Mouse (Mus musculus): ENCODE data around the gene 1700003E16Rik.

The 1700003E16Rik gene

GRCm38 (mm10) chr6:83156259-83156684 is at the start of gene 1700003E16Rik, which contains the start of gene Wdr54:
Gene 1700003E16Rik (plus strand): TSS chr6:83156404.
Gene Wdr54 (minus strand): TSS chr6:83156397.
- DNase-seq (ENCODE audit: low spot score): no peak

- no peak for DNase-seq (ENCODE audit: low spot score)
Observed at GRCm38 (mm10) chr6:83107566-83108400, 48.4 kb upstream of the 1700003E16Rik start.

GRCm38 (mm10) chr6:83108762-83109668 is 47.2 kb upstream of the 1700003E16Rik start, which contains the start of gene Mrpl53:
Gene Mrpl53 (plus strand): TSS chr6:83109040.
- no peak for DNase-seq (ENCODE audit: low spot score)

- DNase-seq (ENCODE audit: low spot score): no peak
Observed at GRCm38 (mm10) chr6:83111510-83112136, 44.6 kb upstream of the 1700003E16Rik start.

GRCm38 (mm10) chr6:83115011-83115671 is 41.1 kb upstream of the 1700003E16Rik start, which contains the start of gene Mogs:
Gene Mogs (plus strand): TSS chr6:83115496.
- DNase-seq (ENCODE audit: low spot score): peak; percentile 67

- DNase-seq (ENCODE audit: low spot score): no peak
Observed at GRCm38 (mm10) chr6:83115682-83116372, 40.4 kb upstream of the 1700003E16Rik start.

GRCm38 (mm10) chr6:83116373-83117164 is 39.6 kb upstream of the 1700003E16Rik start:
- DNase-seq (ENCODE audit: low spot score): no peak

GRCm38 (mm10) chr6:83117165-83117438 is 39.1 kb upstream of the 1700003E16Rik start:
- DNase-seq (ENCODE audit: low spot score): no peak

GRCm38 (mm10) chr6:83117616-83118015 is 38.6 kb upstream of the 1700003E16Rik start:
- no peak for DNase-seq (ENCODE audit: low spot score)

- DNase-seq (ENCODE audit: low spot score): no peak
Observed at GRCm38 (mm10) chr6:83118369-83118768, 37.8 kb upstream of the 1700003E16Rik start.

- DNase-seq (ENCODE audit: low spot score): no peak
Observed at GRCm38 (mm10) chr6:83118825-83119733, 37.1 kb upstream of the 1700003E16Rik start.

- no peak for DNase-seq (ENCODE audit: low spot score)
Observed at GRCm38 (mm10) chr6:83119734-83120051, 36.5 kb upstream of the 1700003E16Rik start.

- peak; percentile 99 for DNase-seq (ENCODE audit: low spot score)
Observed at GRCm38 (mm10) chr6:83120930-83121862, 35.0 kb upstream of the 1700003E16Rik start, which contains the start of gene Wbp1. Gene Wbp1 (minus strand): TSS chr6:83121559.

GRCm38 (mm10) chr6:83121863-83122710 is 34.1 kb upstream of the 1700003E16Rik start:
- DNase-seq (ENCODE audit: low spot score): no peak

GRCm38 (mm10) chr6:83122961-83123360 is 33.2 kb upstream of the 1700003E16Rik start:
- no peak for DNase-seq (ENCODE audit: low spot score)

GRCm38 (mm10) chr6:83124851-83125312 is 31.3 kb upstream of the 1700003E16Rik start:
- DNase-seq (ENCODE audit: low spot score): peak; percentile 91

GRCm38 (mm10) chr6:83125331-83125730 is 30.9 kb upstream of the 1700003E16Rik start, which contains the start of gene Ino80b:
Gene Ino80b (minus strand): TSS chr6:83125431.
- no peak for DNase-seq (ENCODE audit: low spot score)
